Mouse (Mus musculus): ENCODE results near the gene Nip7.

DNA sequence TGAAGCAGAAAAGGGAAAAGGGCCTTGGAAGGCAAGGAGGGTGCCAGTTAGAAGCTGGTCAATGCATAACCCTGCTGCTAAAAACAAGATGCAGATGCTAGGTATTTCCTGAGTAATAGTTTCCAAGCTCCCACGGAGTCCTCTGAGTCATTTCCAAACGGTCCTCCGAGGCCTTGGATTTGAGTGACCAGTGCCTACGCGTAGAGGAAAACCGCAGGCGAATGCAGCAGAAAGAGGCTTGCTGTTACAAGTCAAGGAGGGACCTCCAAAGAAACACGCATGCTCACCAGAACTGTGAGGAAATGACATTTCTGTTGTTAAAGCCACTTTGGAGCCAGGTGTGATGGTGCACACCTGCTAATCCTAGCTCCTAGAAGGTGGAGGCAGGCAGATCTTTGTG is 33.2 kb upstream of the Nip7 start:
- TF ChIP-seq CTCF (IDR thresholded peaks at IDR 0.05; ENCODE audit: low read depth) (no peak), EP300 (IDR thresholded peaks at IDR 0.05; ENCODE audit: low read depth) (no peak)
